Mouse (Mus musculus): ENCODE results near the gene Pon1. TPM values are rescaled to one million over a fixed set of nuclear protein-coding genes. Genes with fewer than 3 reads are reported as not detected.

Gene Pon1
- polyA plus RNA-seq, 1 experiment: not detected

DNA sequence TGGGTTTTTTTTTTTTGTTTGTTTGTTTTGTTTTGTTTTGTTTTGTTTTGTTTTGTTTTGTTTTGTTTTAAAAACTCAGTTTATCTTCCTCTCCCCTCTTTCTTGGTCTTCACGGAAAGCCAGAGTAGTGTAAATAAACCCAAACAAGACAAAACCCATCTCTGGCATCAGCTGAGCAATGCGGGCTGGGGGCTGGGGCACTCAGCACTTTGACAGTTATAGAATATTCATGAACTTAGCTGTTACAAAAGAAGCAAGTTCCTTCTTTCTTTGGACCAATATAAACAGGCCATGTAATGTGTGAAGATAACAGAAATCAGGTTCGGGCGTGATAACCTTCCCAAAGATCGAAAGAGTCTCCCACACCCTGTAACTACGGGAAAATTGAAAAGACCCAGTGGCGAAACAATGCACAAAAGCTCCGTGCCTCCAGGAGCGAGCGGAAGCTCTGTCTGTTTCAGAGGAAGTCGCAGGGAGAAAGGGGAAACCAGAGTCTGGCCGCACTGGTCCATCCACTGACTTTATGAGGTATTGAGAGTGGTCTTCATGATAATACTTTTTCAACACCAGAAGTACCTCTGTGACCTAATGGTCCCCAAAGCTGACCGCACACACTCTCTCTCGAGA lies 26.6 kb downstream of the Pon1 start:
- no peaks in the 10 kb centered on the region for H3K36me3 ChIP-seq (ENCODE audit: control insufficient read depth, insufficient read depth)
- H3ac ChIP-seq (ENCODE audit: control insufficient read depth, insufficient read length, low read depth): no peak overlapping the region
- TF ChIP-seq MYOG (IDR thresholded peaks at IDR 0.05; ENCODE audit: control insufficient read depth, extremely low read depth, insufficient read length) (no peak), FOSL1 (IDR thresholded peaks at IDR 0.05; ENCODE audit: insufficient read depth, low read length, poor library complexity, severe bottlenecking) (no peak), CEBPB (IDR thresholded peaks at IDR 0.05; ENCODE audit: low read depth) (no peak), MAX (IDR thresholded peaks at IDR 0.05) (no peak), MYOD1 (IDR thresholded peaks at IDR 0.05; ENCODE audit: control insufficient read depth, insufficient read length, low read depth) (no peak)
- H3K79me3 ChIP-seq (ENCODE audit: low read depth): no peaks in the 10 kb centered on the region
- H3K27me3 ChIP-seq (ENCODE audit: control insufficient read depth, insufficient read depth, insufficient read length): no peaks in the 10 kb centered on the region
- H3K79me2 ChIP-seq (ENCODE audit: control insufficient read depth, insufficient read depth): no peaks in the 10 kb centered on the region
- H3K4me3 ChIP-seq (ENCODE audit: insufficient read depth, poor library complexity, severe bottlenecking): no peak overlapping the region

DNA sequence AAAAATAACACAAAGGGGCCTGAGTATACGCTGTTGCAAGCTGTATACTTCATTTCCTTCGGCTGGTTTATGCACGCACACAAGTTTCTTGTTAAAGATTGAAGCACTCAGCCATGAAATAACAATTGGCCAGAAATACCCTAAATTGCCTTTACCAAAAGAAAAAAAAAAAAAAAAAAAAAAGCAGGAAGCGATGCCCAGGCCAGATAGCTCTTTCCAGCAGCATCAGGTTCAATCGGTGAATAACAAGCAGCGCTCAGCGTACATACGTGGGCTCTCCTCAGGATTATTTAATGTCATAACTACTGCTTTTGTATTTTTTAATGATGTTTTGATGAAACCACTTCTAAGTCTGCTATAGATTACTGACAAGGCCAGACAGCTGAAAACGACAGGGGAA lies 28.9 kb downstream of the Pon1 start:
- no peak overlapping the region for H3K4me3 ChIP-seq (ENCODE audit: insufficient read depth, poor library complexity, severe bottlenecking)
- no peak for TF ChIP-seq MAX (IDR thresholded peaks at IDR 0.05)
- TF ChIP-seq MYOG (IDR thresholded peaks at IDR 0.05; ENCODE audit: control insufficient read depth, extremely low read depth, insufficient read length): no peak
- no peak for TF ChIP-seq CEBPB (IDR thresholded peaks at IDR 0.05; ENCODE audit: low read depth)
- no peak for TF ChIP-seq MYOD1 (IDR thresholded peaks at IDR 0.05; ENCODE audit: control insufficient read depth, insufficient read length, low read depth)
- no peak for TF ChIP-seq CTCF (IDR thresholded peaks at IDR 0.05; ENCODE audit: control insufficient read depth, insufficient read depth, insufficient read length)
- no peak for TF ChIP-seq USF1 (IDR thresholded peaks at IDR 0.05; ENCODE audit: low read depth)
- no peak for TF ChIP-seq FOSL1 (IDR thresholded peaks at IDR 0.05; ENCODE audit: insufficient read depth, low read length, poor library complexity, severe bottlenecking)
- no peaks in the 10 kb centered on the region for H3K79me2 ChIP-seq (ENCODE audit: control insufficient read depth, insufficient read depth)
- no peaks in the 10 kb centered on the region for H3K79me3 ChIP-seq (ENCODE audit: low read depth)
- H3K27me3 ChIP-seq (ENCODE audit: control insufficient read depth, insufficient read depth, insufficient read length): no peaks in the 10 kb centered on the region
- H3ac ChIP-seq (ENCODE audit: control insufficient read depth, insufficient read length, low read depth): no peak overlapping the region
- no peaks in the 10 kb centered on the region for H3K36me3 ChIP-seq (ENCODE audit: control insufficient read depth, insufficient read depth)

DNA sequence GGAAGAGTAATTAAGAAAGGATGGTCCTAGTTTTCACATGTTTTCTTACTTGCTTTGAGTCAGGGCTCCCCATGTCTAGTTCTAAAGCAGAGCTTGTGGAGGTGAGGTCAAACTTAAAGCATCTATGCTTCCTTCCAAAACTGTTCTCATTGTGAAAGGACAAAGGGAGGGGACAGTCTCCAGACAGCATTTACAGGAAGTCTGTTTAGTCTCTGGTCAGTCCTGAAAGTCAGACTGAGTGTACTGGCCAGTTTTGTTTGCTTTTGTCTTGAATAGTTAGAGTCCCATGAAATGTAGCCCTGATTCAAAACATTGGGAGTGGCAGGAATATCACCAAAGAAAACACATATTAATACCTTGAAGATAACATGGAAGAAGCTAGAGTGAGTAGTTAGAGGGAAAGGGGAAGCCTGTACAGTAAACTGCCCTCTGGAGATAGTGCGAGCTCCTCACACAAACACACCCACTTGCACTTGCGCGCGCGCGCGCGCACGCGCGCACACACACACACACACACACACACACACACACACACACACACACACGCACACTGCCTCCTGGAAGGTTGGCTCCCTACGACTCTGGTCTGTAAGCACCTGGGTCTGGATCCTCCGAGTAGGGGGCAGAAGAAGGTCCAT lies 30.1 kb downstream of the Pon1 start:
- Histone ChIP-seq H3K36me3 (ENCODE audit: control insufficient read depth, insufficient read depth) (no peaks in the 10 kb centered on the region), H3K27me3 (ENCODE audit: control insufficient read depth, insufficient read depth, insufficient read length) (no peaks in the 10 kb centered on the region), H3ac (ENCODE audit: control insufficient read depth, insufficient read length, low read depth) (no peak overlapping the region), H3K79me3 (ENCODE audit: low read depth) (no peaks in the 10 kb centered on the region), H3K4me3 (ENCODE audit: insufficient read depth, poor library complexity, severe bottlenecking) (no peak overlapping the region), H3K79me2 (ENCODE audit: control insufficient read depth, insufficient read depth) (no peaks in the 10 kb centered on the region)
- no peak for TF ChIP-seq CEBPB (IDR thresholded peaks at IDR 0.05; ENCODE audit: low read depth)
- TF ChIP-seq MAX (IDR thresholded peaks at IDR 0.05): no peak
- no peak for TF ChIP-seq USF1 (IDR thresholded peaks at IDR 0.05; ENCODE audit: low read depth)
- no peak for TF ChIP-seq FOSL1 (IDR thresholded peaks at IDR 0.05; ENCODE audit: insufficient read depth, low read length, poor library complexity, severe bottlenecking)
- no peak for TF ChIP-seq CTCF (IDR thresholded peaks at IDR 0.05; ENCODE audit: control insufficient read depth, insufficient read depth, insufficient read length)
- TF ChIP-seq MYOG (IDR thresholded peaks at IDR 0.05; ENCODE audit: control insufficient read depth, extremely low read depth, insufficient read length): no peak
- no peak for TF ChIP-seq MYOD1 (IDR thresholded peaks at IDR 0.05; ENCODE audit: control insufficient read depth, insufficient read length, low read depth)

DNA sequence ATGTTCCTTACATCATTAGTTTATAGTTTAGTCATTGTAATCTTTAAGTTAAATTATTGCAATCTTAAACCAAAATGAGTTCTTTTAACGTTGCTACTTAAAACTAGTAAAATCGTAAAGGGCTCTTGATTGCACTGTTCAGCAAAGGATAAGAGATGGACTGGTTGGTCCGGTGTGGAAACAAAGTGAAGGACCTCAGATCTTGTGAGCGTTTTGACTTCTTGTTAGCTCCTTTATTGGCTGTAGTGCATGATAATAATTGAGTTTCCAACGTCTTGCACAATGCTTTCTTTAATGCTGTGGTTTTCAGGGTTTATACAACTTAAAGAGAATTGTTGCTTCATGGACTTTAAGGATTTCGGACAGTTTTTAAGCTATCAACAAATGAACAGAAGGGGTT lies 31.7 kb downstream of the Pon1 start:
- H3ac ChIP-seq (ENCODE audit: control insufficient read depth, insufficient read length, low read depth): no peak overlapping the region
- no peaks in the 10 kb centered on the region for H3K36me3 ChIP-seq (ENCODE audit: control insufficient read depth, insufficient read depth)
- TF ChIP-seq USF1 (IDR thresholded peaks at IDR 0.05; ENCODE audit: low read depth) (no peak), CEBPB (IDR thresholded peaks at IDR 0.05; ENCODE audit: low read depth) (no peak), MYOG (IDR thresholded peaks at IDR 0.05; ENCODE audit: control insufficient read depth, extremely low read depth, insufficient read length) (no peak), MYOD1 (IDR thresholded peaks at IDR 0.05; ENCODE audit: control insufficient read depth, insufficient read length, low read depth) (no peak)
- no peaks in the 10 kb centered on the region for H3K79me3 ChIP-seq (ENCODE audit: low read depth)
- no peak overlapping the region for H3K4me3 ChIP-seq (ENCODE audit: insufficient read depth, poor library complexity, severe bottlenecking)
- H3K27me3 ChIP-seq (ENCODE audit: control insufficient read depth, insufficient read depth, insufficient read length): no peaks in the 10 kb centered on the region
- H3K79me2 ChIP-seq (ENCODE audit: control insufficient read depth, insufficient read depth): no peaks in the 10 kb centered on the region

DNA sequence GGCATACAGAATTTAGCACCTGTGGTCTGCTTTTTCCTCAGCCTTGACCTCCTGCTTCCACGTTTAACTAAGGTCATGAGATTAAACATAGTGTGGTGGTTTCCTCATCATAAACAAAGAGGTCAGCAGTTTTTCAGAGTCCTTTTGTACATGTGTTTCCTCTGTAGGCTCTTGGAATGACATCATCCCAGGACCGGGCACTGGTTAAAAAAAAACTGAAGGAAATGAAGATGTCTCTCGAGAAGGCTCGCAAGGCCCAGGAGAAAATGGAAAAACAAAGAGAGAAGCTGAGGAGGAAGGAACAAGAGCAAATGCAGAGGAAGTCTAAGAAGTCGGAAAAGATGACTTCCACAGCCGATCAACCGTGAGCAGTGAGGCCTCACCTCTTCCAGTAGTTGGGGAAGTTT lies 34.4 kb downstream of the Pon1 start:
- H3K79me3 ChIP-seq (ENCODE audit: low read depth): no peaks in the 10 kb centered on the region
- no peak overlapping the region for H3ac ChIP-seq (ENCODE audit: control insufficient read depth, insufficient read length, low read depth)
- H3K27me3 ChIP-seq (ENCODE audit: control insufficient read depth, insufficient read depth, insufficient read length): no peaks in the 10 kb centered on the region
- no peaks in the 10 kb centered on the region for H3K79me2 ChIP-seq (ENCODE audit: control insufficient read depth, insufficient read depth)
- no peaks in the 10 kb centered on the region for H3K36me3 ChIP-seq (ENCODE audit: control insufficient read depth, insufficient read depth)
- H3K4me3 ChIP-seq (ENCODE audit: insufficient read depth, poor library complexity, severe bottlenecking): no peak overlapping the region
- TF ChIP-seq CTCF (IDR thresholded peaks at IDR 0.05; ENCODE audit: control insufficient read depth, insufficient read depth, insufficient read length) (no peak), MYOG (IDR thresholded peaks at IDR 0.05; ENCODE audit: control insufficient read depth, extremely low read depth, insufficient read length) (no peak), USF1 (IDR thresholded peaks at IDR 0.05; ENCODE audit: low read depth) (no peak), MAX (IDR thresholded peaks at IDR 0.05) (no peak), MYOD1 (IDR thresholded peaks at IDR 0.05; ENCODE audit: control insufficient read depth, insufficient read length, low read depth) (no peak), FOSL1 (IDR thresholded peaks at IDR 0.05; ENCODE audit: insufficient read depth, low read length, poor library complexity, severe bottlenecking) (no peak), CEBPB (IDR thresholded peaks at IDR 0.05; ENCODE audit: low read depth) (no peak)
